Mouse (Mus musculus) v-Abl transformed pro-B cells (cell line): ENCODE measurements around the gene Rbm11.

Source experiments
- in situ Hi-C, 2 experiments: fragments of 400-800 bp; cut with MboI; formaldehyde crosslinking; loops; one replicate each; pipeline ENCODE4 v1.15.1; 2025; ENCODE audit not compliant: unreplicated experiment in 2 of 2

The Rbm11 gene

GRCm38 (mm10) chr16:75592671-75593500 is at the start of gene Rbm11:
Rbm11 (plus strand) TSS chr16:75592844.
- in situ Hi-C loops: no loop called here

- in situ Hi-C loops: no loop called here
These were observed 47.3 kb upstream of the Rbm11 start for GRCm38 (mm10) chr16:75545310-75545709.

GRCm38 (mm10) chr16:75562910-75563309 is 29.7 kb upstream of the Rbm11 start:
- in situ Hi-C loops: no loop called here

GRCm38 (mm10) chr16:75582279-75582678 is 10.4 kb upstream of the Rbm11 start:
- in situ Hi-C loops: no loop called here

- in situ Hi-C loops: no loop called here
These were observed 6.7 kb upstream of the Rbm11 start, which contains the start of gene Lipi for GRCm38 (mm10) chr16:75585961-75586360. Lipi (minus strand) TSS chr16:75586061.

GRCm38 (mm10) chr16:75586466-75586865 is 6.2 kb upstream of the Rbm11 start:
- in situ Hi-C loops: no loop called here

DNA sequence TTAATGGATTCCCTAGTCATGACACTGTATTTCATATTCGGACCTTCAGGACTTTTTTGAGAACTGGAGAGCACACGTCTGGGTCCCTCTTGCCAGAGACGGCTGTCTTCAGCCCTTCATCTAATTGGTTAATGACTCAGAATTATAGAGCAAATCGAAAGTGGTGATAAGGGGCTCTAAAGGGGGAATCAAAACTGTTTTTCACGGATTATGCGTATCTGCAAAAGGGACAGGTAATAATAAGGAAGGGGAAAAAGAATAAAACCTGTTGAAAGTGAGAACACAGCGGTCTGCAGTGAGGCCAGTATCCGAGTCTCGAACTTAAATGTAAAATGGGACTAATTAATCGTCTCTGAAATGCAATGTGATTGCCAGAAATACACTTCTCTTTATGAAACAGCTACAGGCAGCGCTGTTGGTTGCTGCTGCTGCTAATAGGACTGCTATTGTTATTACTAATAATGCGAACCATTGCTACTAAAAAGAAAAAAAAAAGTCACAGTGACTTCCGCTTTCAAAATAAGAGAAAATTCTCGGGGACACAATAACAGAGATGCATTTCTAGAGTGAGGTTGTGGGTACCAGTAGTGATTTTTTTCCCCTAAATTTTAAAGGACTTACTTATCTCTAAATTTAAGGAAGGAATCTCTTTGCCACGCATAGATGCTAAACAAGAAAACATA is 998 bp downstream of the Rbm11 start:
- in situ Hi-C loops: no loop called here

- in situ Hi-C loops: no loop called here
These were observed 13.8 kb downstream of the Rbm11 start for GRCm38 (mm10) chr16:75606415-75606814.

DNA sequence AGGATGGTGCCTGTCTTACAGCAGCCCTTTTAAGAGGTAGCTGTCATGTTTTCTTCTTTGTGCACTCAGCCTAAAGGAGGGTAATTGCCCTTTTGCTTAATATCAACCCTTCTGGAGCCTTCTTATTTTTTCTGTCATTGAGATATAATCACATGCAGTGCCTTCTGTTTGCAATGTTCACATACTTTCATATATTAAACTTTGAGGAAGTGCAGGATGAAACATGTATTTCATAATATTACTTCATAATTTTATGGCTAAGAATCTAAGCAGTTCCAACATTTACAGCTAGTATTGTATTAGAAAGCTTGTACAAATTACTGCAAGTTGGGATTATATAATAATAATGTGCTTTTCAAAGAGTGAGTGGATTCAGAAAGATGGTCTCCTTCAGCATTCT is 19.9 kb downstream of the Rbm11 start:
- in situ Hi-C loops: no loop called here

DNA sequence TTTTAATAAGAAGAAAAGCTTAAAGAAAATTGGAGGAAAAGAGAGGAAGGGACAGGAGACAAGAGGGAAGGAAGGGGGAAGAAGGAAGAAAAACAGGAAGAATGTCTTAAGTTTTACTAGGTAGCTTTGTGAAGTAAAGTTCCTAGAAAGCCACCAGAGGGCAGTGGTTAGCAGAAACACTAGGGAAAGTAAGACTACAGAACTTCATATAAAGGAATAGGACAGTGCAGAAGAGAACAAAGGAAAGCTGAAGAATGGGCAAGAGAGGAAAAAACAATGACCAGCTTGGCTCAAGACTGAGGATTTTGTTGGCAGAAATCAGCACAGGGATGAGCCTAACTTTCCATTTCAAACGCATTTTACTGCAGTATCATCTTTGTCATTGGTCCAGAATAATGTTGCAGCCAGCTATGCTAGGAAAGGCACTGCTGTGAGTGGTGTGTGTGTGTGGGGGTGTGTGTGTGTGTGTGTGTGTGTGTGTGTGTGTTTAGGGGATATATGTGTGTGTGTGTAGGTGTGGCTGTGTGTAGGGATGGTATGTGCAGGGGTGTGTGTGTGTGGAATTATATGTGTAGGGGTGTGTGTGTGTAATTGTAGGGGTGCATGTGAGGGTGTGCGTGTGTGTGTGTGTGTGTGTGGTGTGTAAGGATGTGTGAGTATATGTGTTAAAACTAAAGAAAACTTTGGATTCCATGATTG is 25.2 kb downstream of the Rbm11 start:
- in situ Hi-C loops: no loop called here

DNA sequence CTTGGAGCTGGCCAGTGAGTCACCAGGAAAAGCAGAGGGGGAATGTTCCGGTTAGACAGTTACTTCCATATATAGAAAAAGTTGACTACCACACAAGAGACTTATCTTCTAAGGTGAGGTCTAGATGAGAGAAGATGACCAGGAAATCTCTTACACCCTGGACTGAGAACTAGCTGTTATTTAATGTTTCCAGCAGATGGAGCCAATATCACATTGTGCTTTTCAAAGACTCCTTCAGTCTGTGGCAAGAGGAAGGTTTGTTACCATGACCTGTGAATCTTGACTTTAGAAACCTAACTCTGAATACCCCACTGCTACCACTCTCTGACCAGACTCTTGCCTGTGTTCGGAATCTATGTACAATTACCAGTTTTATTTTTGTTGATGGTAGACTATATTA is 35.2 kb downstream of the Rbm11 start:
- in situ Hi-C loops: no loop called here
